Mouse (Mus musculus): ENCODE measurements around the gene Clca2. TPM values are rescaled to one million over a fixed set of nuclear protein-coding genes. Genes with fewer than 3 reads are reported as not detected.
A peak's percentile ranks its signal among the peaks of the same experiment; 100 is the strongest.

Clca2 gene
- polyA plus RNA-seq, 1 experiment from 2014 or later = 0.10 TPM

GRCm38 (mm10) chr3:145117637-145118036 is 18.4 kb upstream of the Clca2 start:
- no peaks in the 10 kb centered on the region for H3K36me3 ChIP-seq
- no peaks in the 10 kb centered on the region for H3K9me3 ChIP-seq
- H3K4me1 ChIP-seq (replicated peaks) = peaks cover 18% of the 10 kb centered on the region
- WGBS = 87% methylated on average over 10 of the region's 10 CpGs
- no peak for ATAC-seq (ENCODE audit: low FRiP score)
- H3K4me3 ChIP-seq = peak overlapping the region; percentile 67
- no peaks in the 10 kb centered on the region for H3K27me3 ChIP-seq
- peak overlapping the region; percentile 73 for H3K9ac ChIP-seq
- peak overlapping the region; percentile 70 for H3K4me2 ChIP-seq
- peak overlapping the region; percentile 99 for H3K27ac ChIP-seq

GRCm38 (mm10) chr3:145115169-145115568 is 15.9 kb upstream of the Clca2 start:
- Histone ChIP-seq H3K9me3 (no peaks in the 10 kb centered on the region), H3K36me3 (no peaks in the 10 kb centered on the region), H3K4me2 (no peak overlapping the region), H3K9ac (no peak overlapping the region), H3K27me3 (no peaks in the 10 kb centered on the region), H3K4me1 (replicated peaks) (peaks cover 17% of the 10 kb centered on the region), H3K27ac (no peak overlapping the region), H3K4me3 (no peak overlapping the region)
- no peak for ATAC-seq (ENCODE audit: low FRiP score)
- WGBS = 98% methylated on average over 2 of the region's 2 CpGs

GRCm38 (mm10) chr3:145105773-145106504 is 6.7 kb upstream of the Clca2 start:
- H3K4me3 ChIP-seq = no peak overlapping the region
- H3K9me3 ChIP-seq = no peaks in the 10 kb centered on the region
- no peaks in the 10 kb centered on the region for H3K4me1 ChIP-seq (replicated peaks)
- H3K4me2 ChIP-seq = no peak overlapping the region
- ATAC-seq (ENCODE audit: low FRiP score) = no peak
- H3K9ac ChIP-seq = no peak overlapping the region
- H3K27ac ChIP-seq = no peak overlapping the region
- WGBS = 77% methylated on average over 5 of the region's 5 CpGs
- H3K36me3 ChIP-seq = no peaks in the 10 kb centered on the region
- no peaks in the 10 kb centered on the region for H3K27me3 ChIP-seq

GRCm38 (mm10) chr3:145105076-145105772 is 6.0 kb upstream of the Clca2 start:
- no peaks in the 10 kb centered on the region for H3K36me3 ChIP-seq
- no peak overlapping the region for H3K4me2 ChIP-seq
- H3K27ac ChIP-seq = no peak overlapping the region
- H3K9me3 ChIP-seq = no peaks in the 10 kb centered on the region
- H3K9ac ChIP-seq = no peak overlapping the region
- H3K27me3 ChIP-seq = no peaks in the 10 kb centered on the region
- H3K4me1 ChIP-seq (replicated peaks) = no peaks in the 10 kb centered on the region
- ATAC-seq (ENCODE audit: low FRiP score) = no peak
- WGBS = 85% methylated on average over 5 of the region's 5 CpGs
- no peak overlapping the region for H3K4me3 ChIP-seq

GRCm38 (mm10) chr3:145103770-145104169 is 4.5 kb upstream of the Clca2 start:
- Histone ChIP-seq H3K4me1 (replicated peaks) (no peaks in the 10 kb centered on the region), H3K4me2 (no peak overlapping the region), H3K36me3 (no peaks in the 10 kb centered on the region), H3K4me3 (no peak overlapping the region), H3K9ac (no peak overlapping the region), H3K9me3 (no peaks in the 10 kb centered on the region), H3K27me3 (no peaks in the 10 kb centered on the region), H3K27ac (no peak overlapping the region)
- WGBS = 82% methylated on average over 5 of the region's 5 CpGs
- ATAC-seq (ENCODE audit: low FRiP score) = no peak

GRCm38 (mm10) chr3:145103321-145103720 is 4.1 kb upstream of the Clca2 start:
- Histone ChIP-seq H3K27ac (no peak overlapping the region), H3K27me3 (no peaks in the 10 kb centered on the region), H3K9me3 (no peaks in the 10 kb centered on the region), H3K36me3 (no peaks in the 10 kb centered on the region), H3K4me1 (replicated peaks) (no peaks in the 10 kb centered on the region), H3K9ac (no peak overlapping the region), H3K4me3 (no peak overlapping the region), H3K4me2 (no peak overlapping the region)
- ATAC-seq (ENCODE audit: low FRiP score) = no peak
- 87% methylated on average over 2 of the region's 2 CpGs for WGBS

GRCm38 (mm10) chr3:145101891-145102555 is 2.8 kb upstream of the Clca2 start:
- no peak for ATAC-seq (ENCODE audit: low FRiP score)
- Histone ChIP-seq H3K4me3 (no peak overlapping the region), H3K4me2 (no peak overlapping the region), H3K27ac (no peak overlapping the region), H3K27me3 (no peaks in the 10 kb centered on the region), H3K4me1 (replicated peaks) (no peaks in the 10 kb centered on the region), H3K9ac (no peak overlapping the region), H3K9me3 (no peaks in the 10 kb centered on the region), H3K36me3 (no peaks in the 10 kb centered on the region)
- 81% methylated on average over 9 of the region's 9 CpGs for WGBS

- no peak for ATAC-seq (ENCODE audit: low FRiP score)
- no peak overlapping the region for H3K4me3 ChIP-seq
- H3K9me3 ChIP-seq = no peaks in the 10 kb centered on the region
- no peaks in the 10 kb centered on the region for H3K4me1 ChIP-seq (replicated peaks)
- no peaks in the 10 kb centered on the region for H3K27me3 ChIP-seq
- no peak overlapping the region for H3K9ac ChIP-seq
- 73% methylated on average over 8 of the region's 8 CpGs for WGBS
- H3K4me2 ChIP-seq = no peak overlapping the region
- H3K36me3 ChIP-seq = no peaks in the 10 kb centered on the region
- H3K27ac ChIP-seq = no peak overlapping the region
These were observed 11.2 kb downstream of the Clca2 start for GRCm38 (mm10) chr3:145087857-145088598.

GRCm38 (mm10) chr3:145086180-145086579 is 13.1 kb downstream of the Clca2 start:
- Histone ChIP-seq H3K27me3 (no peaks in the 10 kb centered on the region), H3K4me1 (replicated peaks) (no peaks in the 10 kb centered on the region), H3K4me3 (no peak overlapping the region), H3K4me2 (no peak overlapping the region), H3K27ac (no peak overlapping the region), H3K9ac (no peak overlapping the region), H3K36me3 (no peaks in the 10 kb centered on the region), H3K9me3 (no peaks in the 10 kb centered on the region)
- 94% methylated on average over 14 of the region's 14 CpGs for WGBS
- ATAC-seq (ENCODE audit: low FRiP score) = no peak

- Histone ChIP-seq H3K27me3 (no peaks in the 10 kb centered on the region), H3K36me3 (no peaks in the 10 kb centered on the region), H3K4me3 (no peak overlapping the region), H3K4me2 (no peak overlapping the region), H3K9me3 (no peaks in the 10 kb centered on the region), H3K27ac (no peak overlapping the region), H3K9ac (no peak overlapping the region), H3K4me1 (replicated peaks) (no peaks in the 10 kb centered on the region)
- 93% methylated on average over 1 of the region's 1 CpGs for WGBS
- ATAC-seq (ENCODE audit: low FRiP score) = no peak
These were observed 16.2 kb downstream of the Clca2 start for GRCm38 (mm10) chr3:145083081-145083480.

- no peak overlapping the region for H3K4me2 ChIP-seq
- WGBS = 83% methylated on average over 8 of the region's 8 CpGs
- H3K4me1 ChIP-seq (replicated peaks) = no peaks in the 10 kb centered on the region
- no peak overlapping the region for H3K4me3 ChIP-seq
- H3K9ac ChIP-seq = no peak overlapping the region
- no peaks in the 10 kb centered on the region for H3K9me3 ChIP-seq
- H3K27ac ChIP-seq = no peak overlapping the region
- ATAC-seq (ENCODE audit: low FRiP score) = no peak
- H3K27me3 ChIP-seq = no peaks in the 10 kb centered on the region
- no peaks in the 10 kb centered on the region for H3K36me3 ChIP-seq
These were observed 18.3 kb downstream of the Clca2 start for GRCm38 (mm10) chr3:145080904-145081303.

- Histone ChIP-seq H3K27ac (no peak overlapping the region), H3K4me1 (replicated peaks) (no peaks in the 10 kb centered on the region), H3K36me3 (no peaks in the 10 kb centered on the region), H3K27me3 (no peaks in the 10 kb centered on the region), H3K4me2 (no peak overlapping the region), H3K9me3 (no peaks in the 10 kb centered on the region), H3K4me3 (no peak overlapping the region), H3K9ac (no peak overlapping the region)
- WGBS = 88% methylated on average over 6 of the region's 6 CpGs
- no peak for ATAC-seq (ENCODE audit: low FRiP score)
These were observed 20.8 kb downstream of the Clca2 start for GRCm38 (mm10) chr3:145078405-145078804.

Data from hindbrain, embryonic 13.5 days (tissue).